Mouse (Mus musculus): ENCODE measurements around the gene Ubp1. TPM values are rescaled to one million over a fixed set of nuclear protein-coding genes. Genes with fewer than 3 reads are reported as not detected.

Gene Ubp1
- total RNA-seq, 1 experiment from 2014 or later, result 75.9 TPM

GRCm38 (mm10) chr9:113984946-113985620 lies 54.3 kb downstream of the Ubp1 start:
- no peak for ATAC-seq (replicated peaks in 1 of 2; ENCODE audit: insufficient read depth in 1 of 2, low FRiP score in 2 of 2, low TSS enrichment in 1 of 2, low read depth in 1 of 2, poor library complexity in 2 of 2, severe bottlenecking in 2 of 2)

DNA sequence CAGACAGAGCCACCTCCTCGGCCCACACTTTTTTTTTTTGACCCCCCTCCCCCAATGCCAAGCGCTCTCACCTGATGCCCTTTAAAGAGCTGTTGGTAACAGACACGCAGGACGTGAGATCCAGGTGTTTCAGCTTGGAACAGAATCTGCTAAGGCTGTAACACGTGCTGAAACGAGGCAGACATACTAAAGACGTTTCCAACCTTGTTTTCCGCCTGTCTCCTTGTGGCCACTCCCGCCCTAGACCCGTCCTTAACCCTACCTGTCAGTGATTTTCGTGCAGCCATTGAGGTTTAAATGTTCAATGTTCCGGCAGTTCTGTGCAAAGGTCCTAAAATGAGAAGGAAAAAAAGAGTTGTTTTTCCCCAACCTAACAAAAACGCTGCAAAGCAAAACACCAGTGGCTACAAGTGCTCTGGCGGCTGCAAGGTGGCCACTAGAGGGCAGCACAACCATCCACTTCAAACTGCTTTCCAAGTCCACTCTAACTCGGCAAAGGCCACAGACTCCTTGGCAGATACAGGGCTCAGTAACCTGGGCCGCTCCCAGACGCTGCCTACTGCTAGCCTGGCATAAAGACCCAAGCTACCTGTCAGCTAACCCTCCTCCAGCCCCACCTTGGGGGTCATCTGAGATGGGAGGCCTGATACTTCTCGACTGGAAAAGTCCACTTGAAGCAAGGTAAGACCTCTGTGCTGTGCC lies 60.0 kb downstream of the Ubp1 start:
- ATAC-seq (replicated peaks in 1 of 2; ENCODE audit: insufficient read depth in 1 of 2, low FRiP score in 2 of 2, low TSS enrichment in 1 of 2, low read depth in 1 of 2, poor library complexity in 2 of 2, severe bottlenecking in 2 of 2), result peak; percentile 91 to 97

- no peak for ATAC-seq (replicated peaks in 1 of 2; ENCODE audit: insufficient read depth in 1 of 2, low FRiP score in 2 of 2, low TSS enrichment in 1 of 2, low read depth in 1 of 2, poor library complexity in 2 of 2, severe bottlenecking in 2 of 2)
Measured at GRCm38 (mm10) chr9:113992810-113993209, 62.1 kb downstream of the Ubp1 start.

GRCm38 (mm10) chr9:113998311-113998710 lies 67.6 kb downstream of the Ubp1 start:
- no peak for ATAC-seq (replicated peaks in 1 of 2; ENCODE audit: insufficient read depth in 1 of 2, low FRiP score in 2 of 2, low TSS enrichment in 1 of 2, low read depth in 1 of 2, poor library complexity in 2 of 2, severe bottlenecking in 2 of 2)

DNA sequence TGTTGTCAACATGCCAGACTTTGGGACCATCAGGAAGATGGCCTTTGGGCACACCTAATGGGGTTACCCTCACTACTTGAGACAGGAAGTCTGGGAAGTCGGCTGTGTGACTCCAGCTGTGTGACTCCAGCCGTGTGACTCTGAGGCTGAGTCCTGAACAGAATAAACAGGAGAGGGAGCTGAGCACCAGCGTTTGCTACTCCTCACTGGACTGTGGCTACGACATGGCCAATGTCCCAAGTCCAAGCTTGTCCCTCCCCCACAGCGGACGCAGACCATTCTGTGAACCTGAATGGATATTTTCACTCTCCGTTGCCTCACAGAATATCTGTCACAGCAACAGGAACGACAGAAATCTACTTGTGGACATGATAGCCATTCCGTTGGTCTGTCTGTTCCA lies 76.1 kb downstream of the Ubp1 start:
- no peak for ATAC-seq (replicated peaks in 1 of 2; ENCODE audit: insufficient read depth in 1 of 2, low FRiP score in 2 of 2, low TSS enrichment in 1 of 2, low read depth in 1 of 2, poor library complexity in 2 of 2, severe bottlenecking in 2 of 2)

DNA sequence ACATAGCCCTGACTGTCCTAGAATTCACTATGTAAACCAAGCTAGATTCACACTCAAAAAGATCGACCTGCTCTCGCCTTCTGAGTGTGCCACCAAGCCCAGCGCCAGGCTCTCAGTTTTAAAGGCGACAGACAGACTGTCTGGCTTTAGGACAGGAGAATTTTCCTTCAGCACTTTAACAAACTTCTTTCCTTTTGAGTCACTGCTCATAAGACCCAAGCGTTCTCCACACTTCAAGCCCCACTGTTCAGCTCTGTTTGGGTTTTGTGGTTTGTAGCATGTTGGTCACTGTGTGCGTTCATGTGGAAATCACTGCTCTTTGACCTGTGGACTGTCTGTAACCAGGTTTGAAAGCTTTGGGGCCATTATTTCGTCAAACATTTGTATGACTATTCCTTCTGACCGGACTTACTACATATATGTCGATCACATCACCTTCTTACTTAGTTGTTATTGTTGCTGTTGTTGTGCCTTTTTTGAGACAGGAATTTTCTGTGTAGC lies 77.2 kb downstream of the Ubp1 start:
- ATAC-seq (replicated peaks in 1 of 2; ENCODE audit: insufficient read depth in 1 of 2, low FRiP score in 2 of 2, low TSS enrichment in 1 of 2, low read depth in 1 of 2, poor library complexity in 2 of 2, severe bottlenecking in 2 of 2), result no peak

- ATAC-seq (replicated peaks in 1 of 2; ENCODE audit: insufficient read depth in 1 of 2, low FRiP score in 2 of 2, low TSS enrichment in 1 of 2, low read depth in 1 of 2, poor library complexity in 2 of 2, severe bottlenecking in 2 of 2), result no peak; a peak in 1 of 4 replicates
Measured at GRCm38 (mm10) chr9:114009526-114009925, 78.8 kb downstream of the Ubp1 start.

- ATAC-seq (replicated peaks in 1 of 2; ENCODE audit: insufficient read depth in 1 of 2, low FRiP score in 2 of 2, low TSS enrichment in 1 of 2, low read depth in 1 of 2, poor library complexity in 2 of 2, severe bottlenecking in 2 of 2), result no peak
Measured at GRCm38 (mm10) chr9:114011203-114011602, 80.5 kb downstream of the Ubp1 start.

DNA sequence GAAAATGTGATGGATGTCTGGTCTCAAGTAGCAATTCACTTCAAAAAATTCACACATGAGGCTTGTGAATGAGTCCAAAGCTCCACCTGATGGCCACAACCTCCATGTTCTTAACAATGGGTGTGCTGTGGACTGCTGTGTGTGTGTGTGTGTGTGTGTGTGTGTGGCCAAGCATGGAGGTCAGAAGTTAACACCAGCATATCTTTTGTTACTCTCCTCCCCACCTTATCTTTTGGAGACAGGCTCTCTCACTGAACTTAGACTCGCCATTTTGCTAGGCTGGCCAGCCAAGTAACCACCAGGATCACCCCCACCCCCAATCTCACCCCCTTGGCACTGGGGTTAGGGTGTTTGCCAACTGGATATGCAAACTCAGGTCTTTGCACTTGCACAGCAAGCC lies 83.3 kb downstream of the Ubp1 start:
- no peak for ATAC-seq (replicated peaks in 1 of 2; ENCODE audit: insufficient read depth in 1 of 2, low FRiP score in 2 of 2, low TSS enrichment in 1 of 2, low read depth in 1 of 2, poor library complexity in 2 of 2, severe bottlenecking in 2 of 2)

GRCm38 (mm10) chr9:114015724-114016123 lies 85.0 kb downstream of the Ubp1 start:
- no peak for ATAC-seq (replicated peaks in 1 of 2; ENCODE audit: insufficient read depth in 1 of 2, low FRiP score in 2 of 2, low TSS enrichment in 1 of 2, low read depth in 1 of 2, poor library complexity in 2 of 2, severe bottlenecking in 2 of 2)

- ATAC-seq (replicated peaks in 1 of 2; ENCODE audit: insufficient read depth in 1 of 2, low FRiP score in 2 of 2, low TSS enrichment in 1 of 2, low read depth in 1 of 2, poor library complexity in 2 of 2, severe bottlenecking in 2 of 2), result peak; percentile 56 to 78
Measured at GRCm38 (mm10) chr9:114016402-114016801, 85.7 kb downstream of the Ubp1 start.

DNA sequence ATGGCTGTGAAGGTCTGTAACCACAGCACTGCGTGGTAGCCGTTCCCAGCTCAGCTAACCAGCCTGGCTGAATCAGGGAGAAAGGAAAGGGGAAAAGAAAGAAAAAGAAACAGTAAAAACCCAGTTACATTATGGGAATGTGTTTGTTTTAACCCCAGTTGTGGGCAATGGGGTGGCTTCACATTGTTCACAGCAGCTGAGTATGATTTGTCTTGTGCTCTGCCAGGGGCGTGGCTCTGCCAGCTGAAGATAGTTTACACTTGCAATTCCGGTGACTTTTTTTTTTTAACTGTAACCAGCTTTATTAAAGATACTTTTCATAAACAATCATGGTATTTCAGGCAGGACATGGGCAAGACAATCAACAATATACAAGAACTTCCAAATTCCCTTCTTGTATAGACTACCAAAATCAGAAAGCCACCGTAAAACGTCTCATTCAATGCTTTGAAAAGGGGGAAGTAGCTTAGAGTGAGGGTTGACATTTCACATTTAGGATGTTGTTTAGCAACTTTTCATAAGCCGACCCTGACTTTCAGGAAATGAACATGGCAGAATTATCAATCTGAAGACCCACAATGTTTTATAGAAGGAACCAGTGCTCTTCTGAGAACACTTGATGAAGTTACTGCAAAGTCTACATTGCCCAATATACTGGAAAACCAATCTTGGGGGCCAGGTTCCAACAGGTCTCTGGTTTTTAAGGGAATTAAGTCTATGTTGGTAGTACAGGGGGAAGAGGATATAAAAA lies 88.5 kb downstream of the Ubp1 start:
- ATAC-seq (replicated peaks in 1 of 2; ENCODE audit: insufficient read depth in 1 of 2, low FRiP score in 2 of 2, low TSS enrichment in 1 of 2, low read depth in 1 of 2, poor library complexity in 2 of 2, severe bottlenecking in 2 of 2), result peak in 1 of 2 experiments; percentile 38; a peak in 1 of 4 replicates

GRCm38 (mm10) chr9:114022141-114022540 lies 91.4 kb downstream of the Ubp1 start:
- no peak for ATAC-seq (replicated peaks in 1 of 2; ENCODE audit: insufficient read depth in 1 of 2, low FRiP score in 2 of 2, low TSS enrichment in 1 of 2, low read depth in 1 of 2, poor library complexity in 2 of 2, severe bottlenecking in 2 of 2)

DNA sequence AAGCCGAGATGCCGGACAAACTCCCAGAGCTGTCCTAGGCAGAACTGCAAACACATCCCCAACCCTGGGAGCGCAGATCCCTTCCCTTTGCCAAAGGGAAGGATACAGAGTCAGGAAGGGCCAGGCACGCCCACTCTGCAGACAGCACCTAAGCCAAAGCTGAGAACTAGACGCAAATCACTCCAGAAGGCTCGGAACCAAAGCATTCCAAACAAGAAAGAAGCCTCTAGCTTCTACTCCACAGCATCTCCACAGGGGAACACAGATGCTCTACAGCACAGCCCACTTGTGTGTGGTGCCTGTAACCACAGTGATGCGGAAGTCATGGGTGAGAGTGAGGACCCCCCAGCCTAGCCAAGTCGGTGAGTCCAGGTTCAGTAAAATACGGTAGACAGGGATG lies 94.4 kb downstream of the Ubp1 start:
- no peak for ATAC-seq (replicated peaks in 1 of 2; ENCODE audit: insufficient read depth in 1 of 2, low FRiP score in 2 of 2, low TSS enrichment in 1 of 2, low read depth in 1 of 2, poor library complexity in 2 of 2, severe bottlenecking in 2 of 2)

DNA sequence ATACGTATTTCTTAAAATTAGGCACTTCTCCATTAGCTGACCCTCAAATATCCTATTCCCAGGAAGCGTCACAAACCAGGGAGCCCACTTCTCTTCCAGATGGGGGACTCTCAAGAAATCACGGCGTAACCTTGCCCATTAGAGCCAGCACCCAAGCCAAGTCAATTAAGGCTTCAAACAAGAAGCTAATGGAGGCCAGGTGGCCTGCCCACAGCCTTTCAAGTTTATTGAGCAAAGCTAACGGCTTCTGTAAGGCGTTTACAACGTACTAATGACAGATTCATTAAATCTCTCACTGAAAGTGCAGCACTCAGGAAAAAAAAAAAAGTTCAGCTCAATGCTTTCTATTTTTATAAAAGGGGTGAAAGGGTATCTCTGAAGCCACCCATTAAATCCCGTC lies 95.1 kb downstream of the Ubp1 start:
- no peak for ATAC-seq (replicated peaks in 1 of 2; ENCODE audit: insufficient read depth in 1 of 2, low FRiP score in 2 of 2, low TSS enrichment in 1 of 2, low read depth in 1 of 2, poor library complexity in 2 of 2, severe bottlenecking in 2 of 2)

DNA sequence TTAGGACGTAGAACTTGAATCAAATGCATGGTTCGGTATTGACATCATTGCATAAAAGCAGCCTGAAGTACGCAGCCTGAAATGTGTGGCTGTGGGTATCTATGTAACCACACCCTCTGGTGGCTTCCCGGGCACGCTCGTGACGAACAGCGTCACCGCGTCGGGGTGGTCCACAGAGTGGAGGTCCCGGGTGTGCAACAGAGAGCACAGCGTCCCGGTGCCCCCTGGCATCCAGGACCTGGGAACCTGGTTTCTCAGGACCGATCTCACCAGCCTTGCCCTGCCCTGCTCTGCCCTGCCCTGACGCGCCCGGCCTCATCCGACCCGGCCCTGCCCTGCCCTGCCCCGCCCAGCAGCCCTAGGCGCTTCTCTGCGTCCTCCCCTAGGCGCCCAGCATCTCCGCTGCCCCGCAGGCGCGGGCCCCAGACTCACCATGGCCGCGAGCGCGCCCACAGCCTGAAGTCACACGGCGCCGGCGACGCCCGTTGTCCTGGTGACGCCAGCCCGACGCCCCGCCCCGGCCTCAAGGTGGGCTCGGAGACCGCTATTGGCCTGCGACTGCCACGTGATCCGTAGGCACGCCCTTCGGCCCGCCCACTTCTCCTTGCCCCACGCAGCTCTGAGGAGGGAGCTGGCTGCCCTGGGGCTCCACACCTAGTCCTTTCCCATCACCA lies 95.7 kb downstream of the Ubp1 start:
- ATAC-seq (replicated peaks in 1 of 2; ENCODE audit: insufficient read depth in 1 of 2, low FRiP score in 2 of 2, low TSS enrichment in 1 of 2, low read depth in 1 of 2, poor library complexity in 2 of 2, severe bottlenecking in 2 of 2), result peak; percentile 71 to 87

Data from hematopoietic stem cell, adult 5-6 weeks (primary cell).